Mouse (Mus musculus): ENCODE results near the gene Cd300c2. TPM values are rescaled to one million over a fixed set of nuclear protein-coding genes. Genes with fewer than 3 reads are reported as not detected.

The Cd300c2 gene
- polyA plus RNA-seq, 1 experiment from 2014 or later = 2.0 TPM

- no peak overlapping the region for H3K9ac ChIP-seq (replicated peaks)
- no peak overlapping the region for H3K4me2 ChIP-seq
- H3K4me1 ChIP-seq = no peaks in the 10 kb centered on the region
- no peak overlapping the region for H3K4me3 ChIP-seq (replicated peaks)
- WGBS = 62% methylated on average over 3 of the region's 3 CpGs
- H3K27me3 ChIP-seq (replicated peaks) = no peaks in the 10 kb centered on the region
- no peak overlapping the region for H3K27ac ChIP-seq (replicated peaks)
- H3K36me3 ChIP-seq = no peaks in the 10 kb centered on the region
- no peak for ATAC-seq (ENCODE audit: low FRiP score)
- H3K9me3 ChIP-seq (replicated peaks) = no peaks in the 10 kb centered on the region
Measured at GRCm38 (mm10) chr11:114965182-114965828, 36.4 kb downstream of the Cd300c2 start.

- no peak for ATAC-seq (ENCODE audit: low FRiP score)
- no peak overlapping the region for H3K9ac ChIP-seq (replicated peaks)
- H3K4me2 ChIP-seq = no peak overlapping the region
- H3K27ac ChIP-seq (replicated peaks) = no peak overlapping the region
- H3K9me3 ChIP-seq (replicated peaks) = no peaks in the 10 kb centered on the region
- 79% methylated on average over 1 of the region's 1 CpGs for WGBS
- no peaks in the 10 kb centered on the region for H3K36me3 ChIP-seq
- H3K4me1 ChIP-seq = no peaks in the 10 kb centered on the region
- H3K27me3 ChIP-seq (replicated peaks) = no peaks in the 10 kb centered on the region
- no peak overlapping the region for H3K4me3 ChIP-seq (replicated peaks)
Measured at GRCm38 (mm10) chr11:114960369-114960768, 41.3 kb downstream of the Cd300c2 start.

Other genes starting within 250 kb of the Cd300c2 start
- 0.47 and 1.0 TPM in 2 replicates for gene Kif19a, start 236.5 kb downstream of the Cd300c2 start, polyA plus RNA-seq (2015; fragmentation: Nextera tagmentation; extraction: Ambion mirVana)
- gene Btbd17, start 205.9 kb downstream of the Cd300c2 start, polyA plus RNA-seq (2015; fragmentation: Nextera tagmentation; extraction: Ambion mirVana) = 14.8 and 21.3 TPM in 2 replicates
- gene Gpr142, start 203.0 kb downstream of the Cd300c2 start, polyA plus RNA-seq (2015; fragmentation: Nextera tagmentation; extraction: Ambion mirVana) = not detected in 2 replicates
- gene Gprc5c, start 150.7 kb downstream of the Cd300c2 start, polyA plus RNA-seq (2015; fragmentation: Nextera tagmentation; extraction: Ambion mirVana) = 8.8 and 12.0 TPM in 2 replicates
- gene Cd300a, start 111.8 kb downstream of the Cd300c2 start, polyA plus RNA-seq (2015; fragmentation: Nextera tagmentation; extraction: Ambion mirVana) = 0.59 and 1.3 TPM in 2 replicates
- gene Cd300lb, start 67.5 kb downstream of the Cd300c2 start, polyA plus RNA-seq (2015; fragmentation: Nextera tagmentation; extraction: Ambion mirVana) = 0.05 and 0.28 TPM in 2 replicates
- not detected in 2 replicates for gene Cd300c, start 32.7 kb downstream of the Cd300c2 start, polyA plus RNA-seq (2015; fragmentation: Nextera tagmentation; extraction: Ambion mirVana)
- 0.19 TPM in 1 of 2 replicates, not detected in the other for gene Cd300ld, start 12.0 kb downstream of the Cd300c2 start, polyA plus RNA-seq (2015; fragmentation: Nextera tagmentation; extraction: Ambion mirVana)
- gene Cd300ld2, start 14.3 kb upstream of the Cd300c2 start, polyA plus RNA-seq (2015; fragmentation: Nextera tagmentation; extraction: Ambion mirVana) = not detected in 2 replicates
- not detected in 2 replicates for gene Cd300ld4, start 25.1 kb upstream of the Cd300c2 start, polyA plus RNA-seq (2015; fragmentation: Nextera tagmentation; extraction: Ambion mirVana)
- gene Cd300ld5, start 35.9 kb upstream of the Cd300c2 start, polyA plus RNA-seq (2015; fragmentation: Nextera tagmentation; extraction: Ambion mirVana) = not detected in 2 replicates
- gene Cd300ld3, start 46.5 kb upstream of the Cd300c2 start, polyA plus RNA-seq (2015; fragmentation: Nextera tagmentation; extraction: Ambion mirVana) = not detected in 2 replicates
- gene Cd300e, start 60.3 kb upstream of the Cd300c2 start, polyA plus RNA-seq (2015; fragmentation: Nextera tagmentation; extraction: Ambion mirVana) = 0.06 TPM in 1 of 2 replicates, not detected in the other
- 0.93 and 4.3 TPM in 2 replicates for gene Rab37, start 89.6 kb upstream of the Cd300c2 start, polyA plus RNA-seq (2015; fragmentation: Nextera tagmentation; extraction: Ambion mirVana)
- gene Cd300lf, start 132.1 kb upstream of the Cd300c2 start, polyA plus RNA-seq (2015; fragmentation: Nextera tagmentation; extraction: Ambion mirVana) = 0.20 and 0.27 TPM in 2 replicates
- gene Slc9a3r1, start 161.5 kb upstream of the Cd300c2 start, polyA plus RNA-seq (2015; fragmentation: Nextera tagmentation; extraction: Ambion mirVana) = 45.5 and 80.6 TPM in 2 replicates
- gene Tmem104, start 185.6 kb upstream of the Cd300c2 start, polyA plus RNA-seq (2015; fragmentation: Nextera tagmentation; extraction: Ambion mirVana) = 11.7 TPM in 2 replicates
- gene Nat9, start 186.0 kb upstream of the Cd300c2 start, polyA plus RNA-seq (2015; fragmentation: Nextera tagmentation; extraction: Ambion mirVana) = 22.0 and 22.8 TPM in 2 replicates

All from neural tube, embryonic 15.5 days (tissue).